Mouse (Mus musculus) embryonic facial prominence, embryonic 13.5 days (tissue): ENCODE data around the gene Meis1. TPM values are rescaled to one million over a fixed set of nuclear protein-coding genes. Genes with fewer than 3 reads are reported as not detected.
A peak's percentile ranks its signal among the peaks of the same experiment; 100 is the strongest.

Experiments
- ATAC-seq: fragments of 200-750 bp; cut with Nextera tagmentation; 2 replicates; pipeline ENCODE4 v1.8.0; 2017; ENCODE audit warnings: low read depth; ENCODE audit not compliant: insufficient number of reproducible peaks, insufficient read depth, low FRiP score, low TSS enrichment
- H3K27ac ChIP-seq: fragments of 300-500 bp; sonication (generic); 2 replicates; pipeline ENCODE4 v1.5.1; 2015; ENCODE audit warnings: moderate library complexity, mild to moderate bottlenecking, inconsistent platforms
- H3K27me3 ChIP-seq: fragments of 300-500 bp; sonication (generic); 2 replicates; pipeline ENCODE4 v1.6.1; 2015; ENCODE audit warnings: mild to moderate bottlenecking, inconsistent platforms
- H3K36me3 ChIP-seq: fragments of 300-500 bp; sonication (generic); 2 replicates; pipeline ENCODE4 v1.6.1; 2015; ENCODE audit warnings: mild to moderate bottlenecking, inconsistent platforms
- H3K4me1 ChIP-seq: fragments of 300-500 bp; sonication (generic); 2 replicates; pipeline ENCODE4 v1.6.1; 2015; ENCODE audit warnings: inconsistent platforms
- H3K4me2 ChIP-seq: fragments of 300-500 bp; sonication (generic); 2 replicates; pipeline ENCODE4 v1.6.1; 2015; ENCODE audit warnings: moderate library complexity, mild to moderate bottlenecking, inconsistent platforms
- H3K4me3 ChIP-seq: fragments of 300-500 bp; sonication (generic); 2 replicates; pipeline ENCODE4 v1.5.1; 2015; ENCODE audit warnings: mild to moderate bottlenecking, inconsistent platforms
- H3K9ac ChIP-seq: fragments of 300-500 bp; sonication (generic); 2 replicates; pipeline ENCODE4 v1.6.1; 2015; ENCODE audit warnings: mild to moderate bottlenecking, inconsistent platforms
- H3K9me3 ChIP-seq: fragments of 300-500 bp; sonication (generic); 2 replicates; pipeline ENCODE4 v1.6.1; 2016; ENCODE audit warnings: inconsistent platforms
- WGBS: fragments of 180-500 bp; shearing (Covaris S2); methylation state at CpG from one replicate; pipeline ENCODE4 v1.1.7; 2015; ENCODE audit warnings: mixed read lengths; 5-methylcytosine and 5-hydroxymethylcytosine counted together
- polyA plus RNA-seq: library from polyadenylated mRNA; unstranded; fragments of >200 nt; fragmentation: Nextera tagmentation; extraction: Ambion mirVana; gene quantifications from 2 replicates; pipeline ENCODE4 v1.2.1, GENCODE M21; 2015

The Meis1 gene
- polyA plus RNA-seq = 47.4 and 59.0 TPM in 2 replicates

GRCm38 (mm10) chr11:19018489-19019203 lies at the start of gene Meis1:
Gene Meis1, minus strand, starts transcription at chr11:19018985.
- peak within 1 kb of the TSS; percentile 90 for H3K4me2 ChIP-seq
- peaks cover 34% of the 10 kb centered on the region for H3K27me3 ChIP-seq
- peak within 1 kb of the TSS; percentile 99 for H3K27ac ChIP-seq
- H3K9me3 ChIP-seq = no peaks in the 10 kb centered on the region
- H3K4me3 ChIP-seq = peak within 1 kb of the TSS; percentile 71
- no peaks in the 10 kb centered on the region for H3K36me3 ChIP-seq
- under 1% methylated on average over 29 of the region's 29 CpGs for WGBS
- H3K4me1 ChIP-seq = peaks cover 15% of the 10 kb centered on the region
- ATAC-seq = peak; percentile 84
- H3K9ac ChIP-seq = peak within 1 kb of the TSS; percentile 96

GRCm38 (mm10) chr11:19067334-19067733 lies 48.5 kb upstream of the Meis1 start:
- Histone ChIP-seq H3K9ac (no peak overlapping the region), H3K4me1 (peaks cover 4% of the 10 kb centered on the region; the same call in 1 of the 2 replicates), H3K27ac (no peak overlapping the region), H3K36me3 (no peaks in the 10 kb centered on the region), H3K4me3 (no peak overlapping the region), H3K4me2 (no peak overlapping the region), H3K27me3 (no peaks in the 10 kb centered on the region), H3K9me3 (no peaks in the 10 kb centered on the region)
- 61% methylated on average over 5 of the region's 5 CpGs for WGBS
- ATAC-seq = no peak

- Histone ChIP-seq H3K4me3 (no peak overlapping the region), H3K36me3 (no peaks in the 10 kb centered on the region), H3K4me2 (no peak overlapping the region), H3K9me3 (no peaks in the 10 kb centered on the region), H3K27me3 (no peaks in the 10 kb centered on the region), H3K27ac (no peak overlapping the region), H3K4me1 (0 out of 2 replicates have a peak, but pooled peaks cover 3% of the 10 kb centered on the region), H3K9ac (no peak overlapping the region)
- ATAC-seq = no peak
- WGBS = 48% methylated on average over 7 of the region's 7 CpGs
Measured at GRCm38 (mm10) chr11:19049276-19049675, 30.5 kb upstream of the Meis1 start.

GRCm38 (mm10) chr11:19036595-19037166 lies 17.9 kb upstream of the Meis1 start:
- no peak overlapping the region for H3K9ac ChIP-seq
- no peaks in the 10 kb centered on the region for H3K9me3 ChIP-seq
- H3K27ac ChIP-seq = no peak overlapping the region
- H3K27me3 ChIP-seq = no peaks in the 10 kb centered on the region
- no peak overlapping the region for H3K4me3 ChIP-seq
- no peaks in the 10 kb centered on the region for H3K36me3 ChIP-seq
- no peak for ATAC-seq
- 0 out of 2 replicates have a peak, but pooled peaks cover 3% of the 10 kb centered on the region for H3K4me1 ChIP-seq
- H3K4me2 ChIP-seq = no peak overlapping the region
- WGBS = 92% methylated on average over 10 of the region's 10 CpGs

GRCm38 (mm10) chr11:19026581-19027561 lies 8.1 kb upstream of the Meis1 start:
- H3K36me3 ChIP-seq = no peaks in the 10 kb centered on the region
- H3K4me1 ChIP-seq = peaks cover 13% of the 10 kb centered on the region; the same call in 1 of the 2 replicates
- peak; percentile 69; the same call in 1 of the 2 replicates for ATAC-seq
- peak overlapping the region; percentile 57 for H3K27ac ChIP-seq
- H3K9me3 ChIP-seq = no peaks in the 10 kb centered on the region
- peak overlapping the region; percentile 52 for H3K4me3 ChIP-seq
- H3K4me2 ChIP-seq = peak overlapping the region; percentile 90
- peak overlapping the region; percentile 82 for H3K9ac ChIP-seq
- WGBS = under 1% methylated on average over 58 of the region's 58 CpGs
- H3K27me3 ChIP-seq = peaks cover 21% of the 10 kb centered on the region

GRCm38 (mm10) chr11:19025976-19026520 lies 7.3 kb upstream of the Meis1 start:
- Histone ChIP-seq H3K36me3 (no peaks in the 10 kb centered on the region), H3K4me1 (peaks cover 18% of the 10 kb centered on the region), H3K9me3 (no peaks in the 10 kb centered on the region), H3K4me2 (peak overlapping the region; percentile 90), H3K27ac (peak overlapping the region; percentile 57; the same call in 1 of the 2 replicates), H3K9ac (peak overlapping the region; percentile 82), H3K4me3 (peak overlapping the region; percentile 52), H3K27me3 (peaks cover 29% of the 10 kb centered on the region)
- WGBS = 6% methylated on average over 11 of the region's 11 CpGs
- no peak for ATAC-seq

GRCm38 (mm10) chr11:19024496-19025265 lies 5.9 kb upstream of the Meis1 start:
- Histone ChIP-seq H3K4me2 (no peak overlapping the region), H3K9ac (no peak overlapping the region), H3K4me3 (no peak overlapping the region), H3K27me3 (peaks cover 32% of the 10 kb centered on the region), H3K4me1 (peaks cover 22% of the 10 kb centered on the region), H3K36me3 (no peaks in the 10 kb centered on the region), H3K27ac (no peak overlapping the region), H3K9me3 (no peaks in the 10 kb centered on the region)
- ATAC-seq = no peak
- WGBS = 32% methylated on average over 8 of the region's 8 CpGs

GRCm38 (mm10) chr11:19023356-19023755 lies 4.6 kb upstream of the Meis1 start:
- 32% methylated on average over 5 of the region's 5 CpGs for WGBS
- H3K27me3 ChIP-seq = peaks cover 32% of the 10 kb centered on the region
- H3K36me3 ChIP-seq = no peaks in the 10 kb centered on the region
- H3K27ac ChIP-seq = no peak overlapping the region
- H3K4me2 ChIP-seq = no peak overlapping the region
- no peak for ATAC-seq
- H3K9me3 ChIP-seq = no peaks in the 10 kb centered on the region
- H3K4me3 ChIP-seq = no peak overlapping the region
- H3K4me1 ChIP-seq = peaks cover 22% of the 10 kb centered on the region
- H3K9ac ChIP-seq = no peak overlapping the region

- no peak overlapping the region for H3K4me3 ChIP-seq
- peaks cover 32% of the 10 kb centered on the region for H3K27me3 ChIP-seq
- ATAC-seq = no peak
- H3K9ac ChIP-seq = no peak overlapping the region
- peaks cover 21% of the 10 kb centered on the region for H3K4me1 ChIP-seq
- H3K27ac ChIP-seq = no peak overlapping the region
- 42% methylated on average over 2 of the region's 2 CpGs for WGBS
- H3K9me3 ChIP-seq = no peaks in the 10 kb centered on the region
- H3K4me2 ChIP-seq = no peak overlapping the region
- H3K36me3 ChIP-seq = no peaks in the 10 kb centered on the region
Measured at GRCm38 (mm10) chr11:19022576-19022975, 3.8 kb upstream of the Meis1 start.

- H3K27me3 ChIP-seq = peaks cover 32% of the 10 kb centered on the region
- ATAC-seq = no peak
Measured at GRCm38 (mm10) chr11:19020951-19021710, 2.3 kb upstream of the Meis1 start.

More at GRCm38 (mm10) chr11:19020951-19021710, 2.3 kb upstream of the Meis1 start:
- Histone ChIP-seq H3K4me3 (peak overlapping the region; percentile 71), H3K4me2 (peak overlapping the region; percentile 90), H3K27ac (peak overlapping the region; percentile 99), H3K36me3 (no peaks in the 10 kb centered on the region), H3K4me1 (peaks cover 9% of the 10 kb centered on the region), H3K9ac (peak overlapping the region; percentile 66), H3K9me3 (no peaks in the 10 kb centered on the region)
- WGBS = 4% methylated on average over 28 of the region's 28 CpGs
